Mouse (Mus musculus): ENCODE data around the gene Slc6a19. TPM values are rescaled to one million over a fixed set of nuclear protein-coding genes. Genes with fewer than 3 reads are reported as not detected.
A peak's percentile ranks its signal among the peaks of the same experiment; 100 is the strongest.
"Not testable (repeated sequence)": the region's sequence is repeated elsewhere in the genome, so short reads cannot be mapped to it uniquely, and the experiment has no call there.

The Slc6a19 gene
- not detected in 2 replicates for polyA plus RNA-seq (2016; fragmentation: Nextera tagmentation; extraction: Ambion mirVana)

DNA sequence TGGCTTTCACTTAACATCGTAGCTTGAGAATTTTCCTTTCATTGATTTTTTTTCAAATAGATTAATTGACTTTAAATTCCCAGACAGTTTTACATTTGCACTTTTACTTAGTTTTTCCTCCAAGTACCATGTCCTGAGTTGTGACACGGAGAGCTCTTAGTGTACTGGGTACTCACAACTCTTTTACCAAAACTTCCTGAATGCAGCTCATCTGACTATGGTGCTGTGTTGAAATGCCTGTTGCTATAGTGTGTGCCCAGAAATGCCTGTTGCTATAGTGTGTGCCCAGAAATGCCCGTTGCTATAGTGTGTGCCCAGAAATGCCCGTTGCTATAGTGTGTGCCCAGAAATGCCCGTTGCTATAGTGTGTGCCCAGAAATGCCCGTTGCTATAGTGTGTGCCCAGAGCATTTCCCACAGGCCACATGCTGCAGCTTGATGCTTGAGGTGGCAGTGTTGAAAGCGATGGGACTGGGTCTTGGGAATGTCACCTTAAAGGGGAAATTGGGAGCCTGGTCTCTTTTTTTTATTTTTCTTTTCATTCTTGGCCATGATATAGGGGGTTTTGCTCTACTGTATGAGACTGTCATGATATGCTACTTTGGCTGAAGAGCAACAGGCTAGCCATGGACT lies at the start of gene Slc6a19:
Gene Slc6a19 (minus strand): TSS at position 172 of the 632 bp plus-strand sequence.
- H3K27me3 ChIP-seq, result no peaks in the 10 kb centered on the region
- no peak within 1 kb of the TSS for H3K4me3 ChIP-seq (replicated peaks)
- 90% methylated on average over 7 of the region's 7 CpGs for WGBS
- H3K9me3 ChIP-seq, result no peaks in the 10 kb centered on the region
- no peak within 1 kb of the TSS for H3K9ac ChIP-seq (replicated peaks)
- no peak for ATAC-seq (ENCODE audit: insufficient number of reproducible peaks, insufficient read depth, low FRiP score, low TSS enrichment, low read depth)
- no peaks in the 10 kb centered on the region for H3K4me1 ChIP-seq (replicated peaks)
- no peak within 1 kb of the TSS for H3K4me2 ChIP-seq
- no peaks in the 10 kb centered on the region for H3K36me3 ChIP-seq
- no peak within 1 kb of the TSS for H3K27ac ChIP-seq

- H3K4me1 ChIP-seq (replicated peaks), result peaks cover 32% of the 10 kb centered on the region
- H3K27ac ChIP-seq, result no peak overlapping the region
- H3K4me2 ChIP-seq, result no peak overlapping the region
- no peak overlapping the region for H3K4me3 ChIP-seq (replicated peaks)
- WGBS, result 93% methylated on average over 3 of the region's 3 CpGs
- no peaks in the 10 kb centered on the region for H3K27me3 ChIP-seq
- H3K36me3 ChIP-seq, result no peaks in the 10 kb centered on the region
- no peaks in the 10 kb centered on the region for H3K9me3 ChIP-seq
- H3K9ac ChIP-seq (replicated peaks), result no peak overlapping the region
- no peak for ATAC-seq (ENCODE audit: insufficient number of reproducible peaks, insufficient read depth, low FRiP score, low TSS enrichment, low read depth)
These were observed 46.6 kb upstream of the Slc6a19 start for GRCm38 (mm10) chr13:73751284-73751683.

DNA sequence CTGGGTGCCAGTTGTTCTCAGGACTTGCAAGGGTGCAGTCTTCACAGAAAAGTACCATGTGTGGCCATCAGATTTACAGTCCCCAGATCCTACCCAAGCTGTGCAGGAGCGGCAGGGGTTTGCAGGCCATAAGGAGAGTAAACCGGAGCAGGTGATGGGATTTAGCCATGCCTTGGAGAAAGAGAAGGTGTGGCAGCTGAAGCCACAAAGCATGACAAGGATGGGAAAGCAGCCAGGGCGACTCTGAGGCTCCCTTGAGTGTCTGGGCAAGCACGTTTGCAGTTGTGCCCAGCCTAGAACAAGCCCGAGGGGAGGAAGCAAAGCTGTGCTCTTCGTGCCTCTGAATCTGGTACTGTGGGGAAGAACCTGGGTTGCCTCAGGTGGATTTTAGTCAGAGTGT lies 45.8 kb upstream of the Slc6a19 start:
- Histone ChIP-seq H3K9ac (replicated peaks) (no peak overlapping the region), H3K27ac (no peak overlapping the region), H3K4me2 (no peak overlapping the region), H3K27me3 (no peaks in the 10 kb centered on the region), H3K4me1 (replicated peaks) (peaks cover 32% of the 10 kb centered on the region), H3K9me3 (no peaks in the 10 kb centered on the region), H3K36me3 (no peaks in the 10 kb centered on the region), H3K4me3 (replicated peaks) (no peak overlapping the region)
- 59% methylated on average over 6 of the region's 6 CpGs for WGBS
- no peak for ATAC-seq (ENCODE audit: insufficient number of reproducible peaks, insufficient read depth, low FRiP score, low TSS enrichment, low read depth)

GRCm38 (mm10) chr13:73748663-73749440 lies 44.2 kb upstream of the Slc6a19 start:
- H3K4me3 ChIP-seq (replicated peaks), result no peak overlapping the region
- 0 out of 2 replicates have a peak, but pooled peaks cover 1% of the 10 kb centered on the region for H3K27me3 ChIP-seq
- H3K4me2 ChIP-seq, result no peak overlapping the region
- WGBS, result 42% methylated on average over 15 of the region's 15 CpGs
- H3K36me3 ChIP-seq, result no peaks in the 10 kb centered on the region
- no peak overlapping the region for H3K9ac ChIP-seq (replicated peaks)
- H3K27ac ChIP-seq, result no peak overlapping the region
- peaks cover 32% of the 10 kb centered on the region for H3K4me1 ChIP-seq (replicated peaks)
- no peaks in the 10 kb centered on the region for H3K9me3 ChIP-seq
- ATAC-seq (ENCODE audit: insufficient number of reproducible peaks, insufficient read depth, low FRiP score, low TSS enrichment, low read depth), result no peak

DNA sequence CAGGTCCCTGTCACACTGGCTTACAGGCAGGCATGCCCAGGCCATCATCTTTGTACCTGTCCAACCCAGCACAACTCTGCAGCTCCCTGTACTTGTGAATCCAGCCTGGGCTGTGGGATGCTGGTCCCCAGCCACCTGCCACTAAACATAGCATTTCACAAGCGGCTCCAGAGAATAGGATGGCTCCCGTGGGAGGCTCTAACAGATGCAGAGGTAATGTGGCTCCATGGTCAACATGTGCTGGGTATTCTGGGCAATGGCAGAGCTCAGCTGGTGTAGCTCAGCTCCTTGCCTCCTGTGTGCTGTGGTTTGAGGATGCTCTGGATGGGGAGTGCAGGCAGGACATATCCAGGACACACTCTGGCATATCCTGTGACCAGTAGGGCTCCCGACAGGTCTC lies 39.0 kb upstream of the Slc6a19 start:
- no peak overlapping the region for H3K9ac ChIP-seq (replicated peaks)
- no peak overlapping the region for H3K4me3 ChIP-seq (replicated peaks)
- no peak overlapping the region for H3K4me2 ChIP-seq
- no peaks in the 10 kb centered on the region for H3K9me3 ChIP-seq
- no peaks in the 10 kb centered on the region for H3K36me3 ChIP-seq
- ATAC-seq (ENCODE audit: insufficient number of reproducible peaks, insufficient read depth, low FRiP score, low TSS enrichment, low read depth), result no peak; the same call in 1 of the 2 replicates
- WGBS, result 79% methylated on average over 3 of the region's 3 CpGs
- H3K4me1 ChIP-seq (replicated peaks), result peaks cover 13% of the 10 kb centered on the region
- H3K27me3 ChIP-seq, result peaks cover 7% of the 10 kb centered on the region; the same call in 1 of the 2 replicates
- no peak overlapping the region for H3K27ac ChIP-seq

GRCm38 (mm10) chr13:73742944-73743343 lies 38.3 kb upstream of the Slc6a19 start:
- 47% methylated on average over 4 of the region's 4 CpGs for WGBS
- Histone ChIP-seq H3K9me3 (no peaks in the 10 kb centered on the region), H3K4me3 (replicated peaks) (no peak overlapping the region), H3K27me3 (peaks cover 7% of the 10 kb centered on the region; the same call in 1 of the 2 replicates), H3K4me2 (no peak overlapping the region), H3K9ac (replicated peaks) (no peak overlapping the region), H3K27ac (no peak overlapping the region), H3K4me1 (replicated peaks) (peaks cover 7% of the 10 kb centered on the region), H3K36me3 (no peaks in the 10 kb centered on the region)
- 0 out of 2 replicates have a peak, but pooled peaks have one; percentile 37 for ATAC-seq (ENCODE audit: insufficient number of reproducible peaks, insufficient read depth, low FRiP score, low TSS enrichment, low read depth)

DNA sequence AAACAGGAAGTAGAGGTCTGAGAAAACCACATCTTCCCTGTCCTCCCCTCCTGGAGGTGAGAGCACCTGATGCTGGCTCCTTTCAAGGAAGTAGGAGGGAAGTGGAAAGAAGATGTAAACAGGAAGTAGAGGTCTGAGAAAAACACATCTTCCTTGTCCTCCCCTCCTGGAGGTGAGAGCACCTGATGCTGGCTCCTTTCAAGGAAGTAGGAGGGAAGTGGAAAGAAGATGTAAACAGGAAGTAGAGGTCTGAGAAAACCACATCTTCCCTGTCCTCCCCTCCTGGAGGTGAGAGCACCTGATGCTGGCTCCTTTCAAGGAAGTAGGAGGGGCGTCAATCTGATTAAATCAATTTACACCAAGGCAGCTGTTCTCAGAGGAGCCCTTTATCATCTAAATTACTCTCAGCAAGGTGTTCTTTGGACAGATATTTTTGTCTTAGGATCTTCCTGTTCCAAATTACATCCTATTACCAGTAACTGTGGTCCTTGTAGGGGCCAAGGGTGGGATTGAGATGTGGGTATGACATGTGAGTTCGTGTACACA lies 35.8 kb upstream of the Slc6a19 start:
- not testable (repeated sequence) for H3K9me3 ChIP-seq; H3K4me2 ChIP-seq; H3K27me3 ChIP-seq; H3K9ac ChIP-seq (replicated peaks); H3K36me3 ChIP-seq; H3K4me1 ChIP-seq (replicated peaks); H3K27ac ChIP-seq; H3K4me3 ChIP-seq (replicated peaks); ATAC-seq (ENCODE audit: insufficient number of reproducible peaks, insufficient read depth, low FRiP score, low TSS enrichment, low read depth)
- 37% methylated on average over 2 of the region's 2 CpGs for WGBS

DNA sequence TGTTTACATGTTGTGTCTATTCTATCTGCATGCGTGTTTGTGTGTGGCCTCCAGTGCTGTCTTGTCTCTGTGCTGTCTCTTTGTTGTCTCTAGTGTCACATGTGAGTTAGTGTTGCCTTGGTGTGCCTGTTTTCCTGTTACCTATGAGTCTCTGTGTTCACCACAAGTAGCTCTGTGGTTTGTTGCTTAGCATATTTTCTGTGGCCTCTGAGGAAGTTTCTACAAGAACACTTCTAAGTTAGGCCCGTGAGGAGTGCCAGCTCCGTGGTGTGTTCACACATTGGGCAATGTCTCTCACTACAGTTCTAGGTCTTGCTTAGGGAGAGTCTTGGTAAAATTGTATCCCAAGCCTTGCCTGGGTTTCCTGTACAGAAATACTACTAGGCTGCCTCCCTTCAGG lies 32.3 kb upstream of the Slc6a19 start:
- no peak for ATAC-seq (ENCODE audit: insufficient number of reproducible peaks, insufficient read depth, low FRiP score, low TSS enrichment, low read depth)
- Histone ChIP-seq H3K27ac (no peak overlapping the region), H3K9ac (replicated peaks) (no peak overlapping the region), H3K9me3 (no peaks in the 10 kb centered on the region), H3K36me3 (no peaks in the 10 kb centered on the region), H3K4me2 (no peak overlapping the region), H3K4me3 (replicated peaks) (no peak overlapping the region), H3K4me1 (replicated peaks) (peaks cover 22% of the 10 kb centered on the region), H3K27me3 (peaks cover 28% of the 10 kb centered on the region)
- WGBS, result 90% methylated on average over 3 of the region's 3 CpGs

GRCm38 (mm10) chr13:73735928-73736327 lies 31.3 kb upstream of the Slc6a19 start:
- H3K4me2 ChIP-seq, result no peak overlapping the region
- no peak for ATAC-seq (ENCODE audit: insufficient number of reproducible peaks, insufficient read depth, low FRiP score, low TSS enrichment, low read depth)
- 71% methylated on average over 2 of the region's 2 CpGs for WGBS
- peaks cover 22% of the 10 kb centered on the region for H3K4me1 ChIP-seq (replicated peaks)
- peaks cover 28% of the 10 kb centered on the region for H3K27me3 ChIP-seq
- no peak overlapping the region for H3K9ac ChIP-seq (replicated peaks)
- no peak overlapping the region for H3K4me3 ChIP-seq (replicated peaks)
- H3K36me3 ChIP-seq, result no peaks in the 10 kb centered on the region
- no peaks in the 10 kb centered on the region for H3K9me3 ChIP-seq
- H3K27ac ChIP-seq, result no peak overlapping the region

- Histone ChIP-seq H3K4me2 (no peak overlapping the region), H3K27ac (no peak overlapping the region), H3K9ac (replicated peaks) (no peak overlapping the region), H3K4me1 (replicated peaks) (peaks cover 22% of the 10 kb centered on the region), H3K9me3 (no peaks in the 10 kb centered on the region), H3K36me3 (no peaks in the 10 kb centered on the region), H3K27me3 (peaks cover 28% of the 10 kb centered on the region), H3K4me3 (replicated peaks) (no peak overlapping the region)
- 58% methylated on average over 8 of the region's 8 CpGs for WGBS
- peak; percentile 29; the same call in 1 of the 2 replicates for ATAC-seq (ENCODE audit: insufficient number of reproducible peaks, insufficient read depth, low FRiP score, low TSS enrichment, low read depth)
These were observed 30.6 kb upstream of the Slc6a19 start for GRCm38 (mm10) chr13:73735270-73735669.

GRCm38 (mm10) chr13:73734379-73734778 lies 29.7 kb upstream of the Slc6a19 start:
- H3K27me3 ChIP-seq, result peaks cover 28% of the 10 kb centered on the region
- no peak overlapping the region for H3K4me3 ChIP-seq (replicated peaks)
- no peak overlapping the region for H3K27ac ChIP-seq
- H3K9me3 ChIP-seq, result no peaks in the 10 kb centered on the region
- H3K4me1 ChIP-seq (replicated peaks), result peaks cover 22% of the 10 kb centered on the region
- no peak for ATAC-seq (ENCODE audit: insufficient number of reproducible peaks, insufficient read depth, low FRiP score, low TSS enrichment, low read depth)
- H3K36me3 ChIP-seq, result no peaks in the 10 kb centered on the region
- WGBS, result 86% methylated on average over 1 of the region's 1 CpGs
- no peak overlapping the region for H3K9ac ChIP-seq (replicated peaks)
- H3K4me2 ChIP-seq, result no peak overlapping the region
